Mouse (Mus musculus) heart, embryonic 14.5 days (tissue): ENCODE data around the gene Fnbp1l. TPM values are rescaled to one million over a fixed set of nuclear protein-coding genes. Genes with fewer than 3 reads are reported as not detected.

Experiments
- ATAC-seq: fragments of 200-750 bp; cut with Nextera tagmentation; 2 replicates; pipeline ENCODE4 v1.8.0; 2017; ENCODE audit warnings: low read depth, moderate TSS enrichment; ENCODE audit not compliant: insufficient number of reproducible peaks, insufficient read depth, low FRiP score
- H3K27ac ChIP-seq, 2 experiments: fragments of 200-500 bp in 1 of 2; fragments of 300-500 bp in 1 of 2; sonication (generic) in 1 of 2; replicated peaks in 1 of 2; 2 replicates each; pipeline ENCODE4 v1.5.1; 2012 to 2014; ENCODE audit warnings: low read depth in 2 of 2, low read length in 2 of 2, control low read depth in 1 of 2, mild to moderate bottlenecking in 1 of 2, mixed read lengths in 1 of 2; ENCODE audit not compliant: control insufficient read depth in 1 of 2, insufficient read depth in 1 of 2
- H3K27me3 ChIP-seq: fragments of 300-500 bp; sonication (generic); 2 replicates; pipeline ENCODE4 v1.6.1; 2014; ENCODE audit warnings: mild to moderate bottlenecking, low read length, control low read depth; ENCODE audit not compliant: control insufficient read depth, insufficient read depth
- H3K36me3 ChIP-seq: fragments of 300-500 bp; sonication (generic); 2 replicates; pipeline ENCODE4 v1.6.1; 2014; ENCODE audit warnings: mild to moderate bottlenecking, control low read depth, low read length, mixed read lengths; ENCODE audit not compliant: control insufficient read depth, insufficient read depth
- H3K4me1 ChIP-seq, 2 experiments: fragments of 200-500 bp in 1 of 2; fragments of 300-500 bp in 1 of 2; sonication (generic) in 1 of 2; 2 replicates each; pipeline ENCODE4 v1.6.1; 2012 to 2014; ENCODE audit warnings: low read length in 2 of 2, control low read depth in 1 of 2, mixed read lengths in 1 of 2; ENCODE audit not compliant: control insufficient read depth in 2 of 2, insufficient read depth in 2 of 2
- H3K4me2 ChIP-seq: fragments of 300-500 bp; sonication (generic); 2 replicates; pipeline ENCODE4 v1.6.1; 2014; ENCODE audit warnings: mild to moderate bottlenecking, low read length
- H3K4me3 ChIP-seq, 2 experiments: fragments of 200-500 bp in 1 of 2; fragments of 300-500 bp in 1 of 2; sonication (generic) in 1 of 2; 2 replicates each; pipeline ENCODE4 v1.5.1; 2012 to 2014; ENCODE audit warnings: low read length in 2 of 2, mild to moderate bottlenecking in 2 of 2, control low read depth in 1 of 2, low read depth in 1 of 2, moderate library complexity in 1 of 2; ENCODE audit not compliant: control insufficient read depth in 1 of 2, insufficient read depth in 1 of 2
- H3K9ac ChIP-seq: fragments of 300-500 bp; sonication (generic); 2 replicates; pipeline ENCODE4 v1.6.1; 2014; ENCODE audit warnings: mild to moderate bottlenecking, low read length
- H3K9me3 ChIP-seq: fragments of 300-500 bp; sonication (generic); 2 replicates; pipeline ENCODE4 v1.6.1; 2016; ENCODE audit warnings: low read length, control low read depth; ENCODE audit not compliant: control insufficient read depth
- WGBS: fragments of 180-500 bp; shearing (Covaris S2); extraction: QIAGEN DNeasy Blood & Tissue Kit; methylation state at CpG from one replicate; pipeline ENCODE4 v1.1.7; 2014; 5-methylcytosine and 5-hydroxymethylcytosine counted together
- microRNA-seq: library from miRNA; unstranded; fragments of <30 nt; microRNA quantifications from one replicate; pipeline ENCODE4, GENCODE M21; 2016
- polyA plus RNA-seq: library from polyadenylated mRNA; unstranded; fragments of >200 nt; fragmentation: Nextera tagmentation; extraction: Ambion mirVana; gene quantifications from 2 replicates; pipeline ENCODE4 v1.2.1, GENCODE M21; 2014

The Fnbp1l gene
- polyA plus RNA-seq, 1 experiment from 2014 or later, result 29.5 TPM

- H3K27me3 ChIP-seq, result 0 out of 2 replicates have a peak, but pooled peaks cover 7% of the 10 kb centered on the region
- no peaks in the 10 kb centered on the region for H3K9me3 ChIP-seq
- H3K4me2 ChIP-seq, result no peak overlapping the region
- H3K4me1 ChIP-seq, result no peaks in the 10 kb centered on the region; a peak in 1 of 4 replicates
- no peak overlapping the region for H3K9ac ChIP-seq
- H3K36me3 ChIP-seq, result no peaks in the 10 kb centered on the region
- H3K4me3 ChIP-seq, result no peak overlapping the region
- 83% methylated on average over 3 of the region's 3 CpGs for WGBS
- no peak overlapping the region for H3K27ac ChIP-seq
- no peak for ATAC-seq
These were observed 127.5 kb downstream of the Fnbp1l start for GRCm38 (mm10) chr3:122492006-122492405.

GRCm38 (mm10) chr3:122490574-122490973, 128.9 kb downstream of the Fnbp1l start:
- H3K4me1 ChIP-seq, result no peaks in the 10 kb centered on the region; a peak in 1 of 4 replicates
- no peak overlapping the region for H3K4me3 ChIP-seq
- no peak overlapping the region for H3K27ac ChIP-seq
- WGBS, result 37% methylated on average over 6 of the region's 6 CpGs
- no peak for ATAC-seq
- H3K27me3 ChIP-seq, result 0 out of 2 replicates have a peak, but pooled peaks cover 7% of the 10 kb centered on the region
- no peak overlapping the region for H3K9ac ChIP-seq
- H3K4me2 ChIP-seq, result no peak overlapping the region
- H3K9me3 ChIP-seq, result no peaks in the 10 kb centered on the region
- no peaks in the 10 kb centered on the region for H3K36me3 ChIP-seq

Small RNA genes lying within 50 kb of the gene (microRNA-seq; reads per million reads assigned to microRNA genes)
- gene Mir7657, result not detected

Other genes starting within 250 kb of the Fnbp1l start
- 2.8 and 4.1 TPM in 2 replicates for gene Pde5a, start 109.2 kb upstream of the Fnbp1l start, polyA plus RNA-seq